Mouse (Mus musculus): ENCODE data around the gene Akirin1. TPM values are rescaled to one million over a fixed set of nuclear protein-coding genes. Genes with fewer than 3 reads are reported as not detected.

Akirin1 gene
- polyA plus RNA-seq, 1 experiment from 2014 or later: 77.2 TPM

- Histone ChIP-seq H3K27me3 (ENCODE audit: control insufficient read depth, insufficient read depth, low read depth, low read length) (no peaks in the 10 kb centered on the region), H3K4me1 (ENCODE audit: control insufficient read depth, insufficient read depth, low read length) (no peaks in the 10 kb centered on the region), H3K27ac (ENCODE audit: low read length) (no peak overlapping the region), H3K9me3 (replicated peaks; ENCODE audit: control insufficient read depth, low read length, poor library complexity, severe bottlenecking) (no peaks in the 10 kb centered on the region), H3K4me3 (ENCODE audit: low read depth, low read length) (no peak overlapping the region), H3K9ac (ENCODE audit: low read depth, low read length) (no peak overlapping the region), H3K36me3 (ENCODE audit: control insufficient read depth, insufficient read depth, low read length) (no peaks in the 10 kb centered on the region), H3K4me2 (ENCODE audit: low read length) (no peak overlapping the region)
- ATAC-seq: no peak
- 83% methylated on average over 6 of the region's 6 CpGs for WGBS
Measured at GRCm38 (mm10) chr4:123765071-123765470, 14.9 kb upstream of the Akirin1 start.

GRCm38 (mm10) chr4:123758306-123758705, 8.2 kb upstream of the Akirin1 start:
- Histone ChIP-seq H3K9ac (ENCODE audit: low read depth, low read length) (no peak overlapping the region), H3K4me1 (ENCODE audit: control insufficient read depth, insufficient read depth, low read length) (no peaks in the 10 kb centered on the region), H3K9me3 (replicated peaks; ENCODE audit: control insufficient read depth, low read length, poor library complexity, severe bottlenecking) (no peaks in the 10 kb centered on the region), H3K4me3 (ENCODE audit: low read depth, low read length) (no peak overlapping the region), H3K27me3 (ENCODE audit: control insufficient read depth, insufficient read depth, low read depth, low read length) (no peaks in the 10 kb centered on the region), H3K4me2 (ENCODE audit: low read length) (no peak overlapping the region), H3K36me3 (ENCODE audit: control insufficient read depth, insufficient read depth, low read length) (no peaks in the 10 kb centered on the region), H3K27ac (ENCODE audit: low read length) (no peak overlapping the region)
- 62% methylated on average over 4 of the region's 4 CpGs for WGBS
- ATAC-seq: no peak

- H3K36me3 ChIP-seq (ENCODE audit: control insufficient read depth, insufficient read depth, low read length): no peaks in the 10 kb centered on the region
- peaks cover 24% of the 10 kb centered on the region for H3K4me1 ChIP-seq (ENCODE audit: control insufficient read depth, insufficient read depth, low read length)
- peak overlapping the region; percentile 99 for H3K4me3 ChIP-seq (ENCODE audit: low read depth, low read length)
- peak overlapping the region; percentile 67 for H3K4me2 ChIP-seq (ENCODE audit: low read length)
- peak overlapping the region; percentile 90 for H3K27ac ChIP-seq (ENCODE audit: low read length)
- ATAC-seq: no peak
- H3K9ac ChIP-seq (ENCODE audit: low read depth, low read length): peak overlapping the region; percentile 65
- WGBS: under 1% methylated on average over 8 of the region's 8 CpGs
- no peaks in the 10 kb centered on the region for H3K9me3 ChIP-seq (replicated peaks; ENCODE audit: control insufficient read depth, low read length, poor library complexity, severe bottlenecking)
- peaks cover 2% of the 10 kb centered on the region; the same call in 1 of the 2 replicates for H3K27me3 ChIP-seq (ENCODE audit: control insufficient read depth, insufficient read depth, low read depth, low read length)
Measured at GRCm38 (mm10) chr4:123750707-123751312, 665 bp upstream of the Akirin1 start.

GRCm38 (mm10) chr4:123749484-123750130, 538 bp downstream of the Akirin1 start:
- H3K36me3 ChIP-seq (ENCODE audit: control insufficient read depth, insufficient read depth, low read length): no peaks in the 10 kb centered on the region
- peak overlapping the region; percentile 75 for H3K4me2 ChIP-seq (ENCODE audit: low read length)
- peaks cover 24% of the 10 kb centered on the region for H3K4me1 ChIP-seq (ENCODE audit: control insufficient read depth, insufficient read depth, low read length)
- H3K9ac ChIP-seq (ENCODE audit: low read depth, low read length): peak overlapping the region; percentile 93
- peak; percentile 85 for ATAC-seq
- WGBS: under 1% methylated on average over 50 of the region's 55 CpGs
- H3K27me3 ChIP-seq (ENCODE audit: control insufficient read depth, insufficient read depth, low read depth, low read length): peaks cover 2% of the 10 kb centered on the region; the same call in 1 of the 2 replicates
- peak overlapping the region; percentile 99 for H3K4me3 ChIP-seq (ENCODE audit: low read depth, low read length)
- no peaks in the 10 kb centered on the region for H3K9me3 ChIP-seq (replicated peaks; ENCODE audit: control insufficient read depth, low read length, poor library complexity, severe bottlenecking)
- peak overlapping the region; percentile 90 for H3K27ac ChIP-seq (ENCODE audit: low read length)

- H3K4me2 ChIP-seq (ENCODE audit: low read length): peak overlapping the region; percentile 75
- H3K36me3 ChIP-seq (ENCODE audit: control insufficient read depth, insufficient read depth, low read length): no peaks in the 10 kb centered on the region
- H3K4me3 ChIP-seq (ENCODE audit: low read depth, low read length): peak overlapping the region; percentile 99
- 8% methylated on average over 10 of the region's 10 CpGs for WGBS
- peak overlapping the region; percentile 90; the same call in 1 of the 2 replicates for H3K27ac ChIP-seq (ENCODE audit: low read length)
- no peaks in the 10 kb centered on the region for H3K9me3 ChIP-seq (replicated peaks; ENCODE audit: control insufficient read depth, low read length, poor library complexity, severe bottlenecking)
- H3K4me1 ChIP-seq (ENCODE audit: control insufficient read depth, insufficient read depth, low read length): peaks cover 27% of the 10 kb centered on the region
- H3K27me3 ChIP-seq (ENCODE audit: control insufficient read depth, insufficient read depth, low read depth, low read length): peaks cover 2% of the 10 kb centered on the region; the same call in 1 of the 2 replicates
- ATAC-seq: no peak
- peak overlapping the region; percentile 93 for H3K9ac ChIP-seq (ENCODE audit: low read depth, low read length)
Measured at GRCm38 (mm10) chr4:123748726-123749415, 1.3 kb downstream of the Akirin1 start.

- 95% methylated on average over 4 of the region's 4 CpGs for WGBS
- Histone ChIP-seq H3K36me3 (ENCODE audit: control insufficient read depth, insufficient read depth, low read length) (no peaks in the 10 kb centered on the region), H3K9me3 (replicated peaks; ENCODE audit: control insufficient read depth, low read length, poor library complexity, severe bottlenecking) (no peaks in the 10 kb centered on the region), H3K4me1 (ENCODE audit: control insufficient read depth, insufficient read depth, low read length) (peaks cover 27% of the 10 kb centered on the region), H3K27ac (ENCODE audit: low read length) (no peak overlapping the region), H3K4me2 (ENCODE audit: low read length) (no peak overlapping the region), H3K4me3 (ENCODE audit: low read depth, low read length) (no peak overlapping the region), H3K27me3 (ENCODE audit: control insufficient read depth, insufficient read depth, low read depth, low read length) (no peaks in the 10 kb centered on the region), H3K9ac (ENCODE audit: low read depth, low read length) (no peak overlapping the region)
- ATAC-seq: no peak
Measured at GRCm38 (mm10) chr4:123745221-123745775, 4.8 kb downstream of the Akirin1 start.

GRCm38 (mm10) chr4:123742891-123743290, 7.3 kb downstream of the Akirin1 start:
- no peak for ATAC-seq
- no peak overlapping the region for H3K9ac ChIP-seq (ENCODE audit: low read depth, low read length)
- H3K9me3 ChIP-seq (replicated peaks; ENCODE audit: control insufficient read depth, low read length, poor library complexity, severe bottlenecking): no peaks in the 10 kb centered on the region
- H3K4me3 ChIP-seq (ENCODE audit: low read depth, low read length): no peak overlapping the region
- H3K4me2 ChIP-seq (ENCODE audit: low read length): no peak overlapping the region
- 75% methylated on average over 1 of the region's 1 CpGs for WGBS
- H3K36me3 ChIP-seq (ENCODE audit: control insufficient read depth, insufficient read depth, low read length): peaks cover 8% of the 10 kb centered on the region
- peaks cover 15% of the 10 kb centered on the region for H3K4me1 ChIP-seq (ENCODE audit: control insufficient read depth, insufficient read depth, low read length)
- no peak overlapping the region for H3K27ac ChIP-seq (ENCODE audit: low read length)
- no peaks in the 10 kb centered on the region for H3K27me3 ChIP-seq (ENCODE audit: control insufficient read depth, insufficient read depth, low read depth, low read length)

- peaks cover 20% of the 10 kb centered on the region for H3K36me3 ChIP-seq (ENCODE audit: control insufficient read depth, insufficient read depth, low read length)
- no peak for ATAC-seq
- WGBS: 96% methylated on average over 4 of the region's 4 CpGs
Measured at GRCm38 (mm10) chr4:123738708-123739107, 11.4 kb downstream of the Akirin1 start.

More at GRCm38 (mm10) chr4:123738708-123739107, 11.4 kb downstream of the Akirin1 start:
- H3K27me3 ChIP-seq (ENCODE audit: control insufficient read depth, insufficient read depth, low read depth, low read length): no peaks in the 10 kb centered on the region
- H3K9me3 ChIP-seq (replicated peaks; ENCODE audit: control insufficient read depth, low read length, poor library complexity, severe bottlenecking): no peaks in the 10 kb centered on the region
- H3K9ac ChIP-seq (ENCODE audit: low read depth, low read length): no peak overlapping the region
- H3K4me3 ChIP-seq (ENCODE audit: low read depth, low read length): no peak overlapping the region
- H3K4me1 ChIP-seq (ENCODE audit: control insufficient read depth, insufficient read depth, low read length): no peaks in the 10 kb centered on the region
- H3K4me2 ChIP-seq (ENCODE audit: low read length): no peak overlapping the region
- no peak overlapping the region for H3K27ac ChIP-seq (ENCODE audit: low read length)
